8 mouse cellular contexts compared by ENCODE assay signal in genomic region chr15:100495102-100495501, GRCm38 (mm10). TPM values are rescaled to one million over a fixed set of nuclear protein-coding genes. Genes with fewer than 3 reads are reported as not detected.
DNase-seq lines count a peak whose midpoint lies in the region; ATAC-seq and TF ChIP-seq lines count a peak whose summit lies in the region.

Gene Csrnp2 (minus strand): TSS chr15:100495488.

- H3K4me3 ChIP-seq in ES-E14 (ENCODE audit: insufficient read depth in 1 of 2, low read depth in 1 of 2, low read length in 2 of 2, poor library complexity in 1 of 2, severe bottlenecking in 1 of 2): peak within 1 kb of the TSS; percentile 68 to 85
- H3K4me3 ChIP-seq in forebrain, embryonic 16.5 days (replicated peaks; ENCODE audit: low read length): peak within 1 kb of the TSS; percentile 87
- peak within 1 kb of the TSS; percentile 77 for H3K4me3 ChIP-seq in lung, embryonic 15.5 days

- no peaks in the 10 kb centered on the region for H3K36me3 ChIP-seq in ES-E14 (ENCODE audit: control insufficient read depth, insufficient read depth, low read length, poor library complexity, severe bottlenecking)
- H3K36me3 ChIP-seq in forebrain, embryonic 16.5 days (ENCODE audit: control insufficient read depth, insufficient read depth): no peaks in the 10 kb centered on the region
- no peaks in the 10 kb centered on the region for H3K36me3 ChIP-seq in lung, embryonic 15.5 days

- peak within 1 kb of the TSS; percentile 85 for H3K9ac ChIP-seq in ES-E14 (ENCODE audit: insufficient read depth, low read depth, low read length, poor library complexity, severe bottlenecking)
- peak within 1 kb of the TSS; percentile 96 for H3K9ac ChIP-seq in forebrain, embryonic 16.5 days (replicated peaks; ENCODE audit: low read depth, low read length)
- H3K9ac ChIP-seq in lung, embryonic 15.5 days: peak within 1 kb of the TSS; percentile 89

- H3K4me2 ChIP-seq in forebrain, embryonic 16.5 days (ENCODE audit: low read length): peak within 1 kb of the TSS; percentile 79
- peak within 1 kb of the TSS; percentile 87 for H3K4me2 ChIP-seq in lung, embryonic 15.5 days

- DNase-seq in ES-E14 (ENCODE audit: low read depth, low spot score): peak; percentile 79
- peak; percentile 92 for DNase-seq in cerebellum, adult 11-12 months
- peak; percentile 96 for DNase-seq in heart, postnatal 4 days
- peak; percentile 85 to 93 for DNase-seq in layer of hippocampus, adult 8-10 months (ENCODE audit: low spot score in 2 of 2)
- DNase-seq in ovary, adult 18-20 months (ENCODE audit: low spot score): peak; percentile 86
- DNase-seq in thymus, postnatal 0 days (ENCODE audit: low spot score): peak; percentile 89

- in situ Hi-C loops in ES-E14 (cut with MboI; ENCODE audit: low sequenced_read_pairs in 2 of 2, unreplicated experiment in 2 of 2): no loop called here

- peak; percentile 98 for ATAC-seq in forebrain, embryonic 16.5 days
- peak; percentile 96 for ATAC-seq in lung, embryonic 15.5 days (ENCODE audit: borderline replicate concordance, extremely low read depth, low FRiP score, low TSS enrichment)

- no peak within 1 kb of the TSS for H3K27ac ChIP-seq in ES-E14 (ENCODE audit: insufficient read depth, low read depth, low read length, poor library complexity, severe bottlenecking)
- H3K27ac ChIP-seq in forebrain, embryonic 16.5 days (ENCODE audit: low read length): peak within 1 kb of the TSS; percentile 97
- peak within 1 kb of the TSS; percentile 89 for H3K27ac ChIP-seq in lung, embryonic 15.5 days

- no peaks in the 10 kb centered on the region for H3K27me3 ChIP-seq in forebrain, embryonic 16.5 days (replicated peaks; ENCODE audit: control insufficient read depth, insufficient read depth, low read length)
- no peaks in the 10 kb centered on the region for H3K27me3 ChIP-seq in lung, embryonic 15.5 days

- H3K9me3 ChIP-seq in ES-E14 (ENCODE audit: control insufficient read depth, insufficient read depth, low read depth, low read length): peaks cover 2% of the 10 kb centered on the region; the same call in 1 of the 2 replicates
- no peaks in the 10 kb centered on the region for H3K9me3 ChIP-seq in forebrain, embryonic 16.5 days (ENCODE audit: control insufficient read depth, low read length)
- H3K9me3 ChIP-seq in lung, embryonic 15.5 days: no peaks in the 10 kb centered on the region

- peaks cover 3 to 5% of the 10 kb centered on the region in 2 experiments; a peak in 2 of 4 replicates for H3K4me1 ChIP-seq in ES-E14 (ENCODE audit: control insufficient read depth in 2 of 2, insufficient read depth in 2 of 2, low read length in 2 of 2, poor library complexity in 1 of 2)
- peaks cover 42% of the 10 kb centered on the region for H3K4me1 ChIP-seq in forebrain, embryonic 16.5 days (replicated peaks; ENCODE audit: control insufficient read depth, insufficient read depth, low read length)
- H3K4me1 ChIP-seq in lung, embryonic 15.5 days: peaks cover 42% of the 10 kb centered on the region

- under 1% methylated on average over 40 of the region's 40 CpGs for WGBS in forebrain, embryonic 16.5 days
- 0% methylated on average over 40 of the region's 40 CpGs for WGBS in lung, embryonic 15.5 days

TF ChIP-seq in ES-E14, 5 proteins besides CTCF, POLR2A, EP300 and RAD21:
- TF ChIP-seq ZNF384 (IDR thresholded peaks at IDR 0.05; ENCODE audit: low read depth, low read length): no peak
- peak; percentile 94 for TF ChIP-seq HCFC1 (IDR thresholded peaks at IDR 0.05; ENCODE audit: borderline replicate concordance, insufficient read depth, low read length)

RNA-seq across cellular contexts. Expression of gene Csrnp2, which starts in this region (rescaled TPM):
- total RNA-seq in ES-E14 (2012; rRNA removed): 8.1 and 14.6 TPM in 2 replicates
- polyA plus RNA-seq in forebrain, embryonic 16.5 days (2015; fragmentation: Nextera tagmentation; extraction: Ambion mirVana): 56.3 and 56.9 TPM in 2 replicates
- total RNA-seq in heart, postnatal 4 days (2021): 1 to 10 TPM; 5.9 to 6.5 TPM
- total RNA-seq in layer of hippocampus, adult 8-10 months (2022): 10 to 100 TPM; 22.7 to 26.3 (median 24.6) TPM
- 12.5 and 12.7 TPM in 2 replicates for polyA plus RNA-seq in lung, embryonic 15.5 days (2015; fragmentation: Nextera tagmentation; extraction: Ambion mirVana)
- 6.3 and 6.6 TPM in 2 replicates for polyA plus RNA-seq in thymus, postnatal 0 days (2015; fragmentation: Nextera tagmentation; extraction: Ambion mirVana)
